Comparison of ENCODE assay signal across 17 mouse cellular contexts in genomic region chr14:37312887-37313286, GRCm38 (mm10).
"Had no signal": no experiment of that assay in that cellular context is flagged by ENCODE, and none has a peak within 500 bp of the region (broad histone marks: within the 10 kb centered on the region; RNA-seq: fewer than 3 reads in every experiment).

No protein-coding gene starts in this region.

- DNase-seq: left cerebral cortex, postnatal 4 days; liver; liver, embryonic 13.5 days; liver, postnatal 0 days; lung, adult 18-20 months; lung, adult 2 months; lung, embryonic 14.5 days; lung, postnatal 10 days; lung, postnatal 14 days; lung, postnatal 36 days; lung, postnatal 4 days; midbrain, embryonic 14.5 days had no signal

- ATAC-seq: liver, embryonic 12.5 days; liver, postnatal 0 days; lung, postnatal 0 days; midbrain, embryonic 13.5 days; midbrain, embryonic 15.5 days; midbrain, embryonic 16.5 days had no signal
